Mouse (Mus musculus) forebrain, postnatal 0 days (tissue): ENCODE data around the gene Hoxa4. TPM values are rescaled to one million over a fixed set of nuclear protein-coding genes. Genes with fewer than 3 reads are reported as not detected.

Experiments used
- ATAC-seq: fragments of 200-750 bp; cut with Nextera tagmentation; 2 replicates; pipeline ENCODE4 v1.8.0; 2017; ENCODE audit warnings: mild to moderate bottlenecking, moderate library complexity
- DNase-seq: peaks from one replicate; pipeline ENCODE4 v3.0.0-alpha.2; 2015
- H3K27ac ChIP-seq: fragments of 300-500 bp; sonication (generic); 2 replicates; pipeline ENCODE4 v1.5.1; 2014; ENCODE audit warnings: low read depth, mild to moderate bottlenecking, antibody characterized with exemption, low read length, moderate library complexity, mixed read lengths
- H3K27me3 ChIP-seq: fragments of 300-500 bp; sonication (generic); 2 replicates; pipeline ENCODE4 v1.6.1; 2014; ENCODE audit warnings: mild to moderate bottlenecking, low read length, mixed read lengths; ENCODE audit not compliant: insufficient read depth
- H3K36me3 ChIP-seq: fragments of 300-500 bp; sonication (generic); 2 replicates; pipeline ENCODE4 v1.6.1; 2014; ENCODE audit warnings: mild to moderate bottlenecking, moderate library complexity; ENCODE audit not compliant: insufficient read depth
- H3K4me1 ChIP-seq: fragments of 300-500 bp; sonication (generic); 2 replicates; pipeline ENCODE4 v1.6.1; 2014; ENCODE audit warnings: antibody characterized with exemption; ENCODE audit not compliant: insufficient read depth
- H3K4me2 ChIP-seq: fragments of 300-500 bp; sonication (generic); 2 replicates; pipeline ENCODE4 v1.6.1; 2014; ENCODE audit warnings: low read depth, mild to moderate bottlenecking, moderate library complexity
- H3K4me3 ChIP-seq: fragments of 300-500 bp; sonication (generic); 2 replicates; pipeline ENCODE4 v1.5.1; 2014; ENCODE audit warnings: low read depth, low read length, mixed read lengths
- H3K9ac ChIP-seq: fragments of 300-500 bp; sonication (generic); 2 replicates; pipeline ENCODE4 v1.6.1; 2014; ENCODE audit warnings: mild to moderate bottlenecking
- H3K9me3 ChIP-seq: fragments of 300-500 bp; sonication (generic); 2 replicates; pipeline ENCODE4 v1.6.1; 2016; ENCODE audit warnings: low read length
- CTCF ChIP-seq: sonication (generic); IDR thresholded peaks from 2 replicates; pipeline ENCODE4 v1.5.1; 2016; ENCODE audit warnings: antibody characterized with exemption, control low read depth, low read depth
- WGBS: fragments of 180-500 bp; shearing (Covaris S2); extraction: QIAGEN DNeasy Blood & Tissue Kit; methylation state at CpG from one replicate; pipeline ENCODE4 v1.1.7; 2014; 5-methylcytosine and 5-hydroxymethylcytosine counted together
- polyA plus RNA-seq: library from polyadenylated mRNA; unstranded; fragments of >200 nt; fragmentation: Nextera tagmentation; extraction: Ambion mirVana; gene quantifications from 2 replicates; pipeline ENCODE4 v1.2.1, GENCODE M21; 2015
- total RNA-seq: library from RNA; depleted of rRNA; stranded (reverse); fragments of >200 nt; gene quantifications from 2 replicates; pipeline ENCODE4 v1.2.3, GENCODE M21; 2014

Gene Hoxa4
- total and polyA plus RNA-seq, 2 experiments from 2014 or later = not detected

DNA sequence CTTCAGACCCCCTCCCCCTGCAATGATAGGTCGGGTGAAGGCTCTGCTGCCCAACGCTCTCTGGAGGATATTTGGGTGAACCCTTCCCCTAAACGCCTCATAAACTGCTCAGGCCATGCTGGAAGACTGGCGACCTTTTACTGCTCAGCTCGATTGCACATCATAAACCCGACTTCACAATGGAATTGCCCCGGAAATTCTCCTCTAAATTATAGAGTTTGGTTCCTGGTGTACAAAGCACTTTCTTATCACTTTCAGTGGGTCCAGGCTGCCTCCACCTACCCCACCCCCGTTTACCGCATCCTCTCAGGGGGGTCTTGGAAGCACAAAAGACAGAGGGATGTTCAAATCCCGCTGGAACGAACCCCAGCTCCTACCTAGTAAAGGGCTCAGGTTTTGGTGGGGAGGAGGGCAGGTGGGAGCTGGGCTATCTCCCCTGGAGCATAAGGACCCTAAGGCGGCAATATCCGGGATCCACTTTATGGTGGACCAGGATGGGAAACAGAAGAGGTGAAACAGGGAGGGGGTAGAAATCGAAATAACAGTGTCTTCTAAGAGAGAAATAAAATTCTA is 27.2 kb upstream of the Hoxa4 start:
- Histone ChIP-seq H3K36me3 (no peaks in the 10 kb centered on the region), H3K4me3 (no peak overlapping the region), H3K27me3 (peaks cover 99% of the 10 kb centered on the region), H3K27ac (no peak overlapping the region), H3K9ac (no peak overlapping the region), H3K9me3 (no peaks in the 10 kb centered on the region), H3K4me2 (no peak overlapping the region), H3K4me1 (peaks cover 4% of the 10 kb centered on the region; the same call in 1 of the 2 replicates)
- no peak for ATAC-seq
- no peak for DNase-seq
- 5% methylated on average over 14 of the region's 14 CpGs for WGBS
- no peak for TF ChIP-seq CTCF

DNA sequence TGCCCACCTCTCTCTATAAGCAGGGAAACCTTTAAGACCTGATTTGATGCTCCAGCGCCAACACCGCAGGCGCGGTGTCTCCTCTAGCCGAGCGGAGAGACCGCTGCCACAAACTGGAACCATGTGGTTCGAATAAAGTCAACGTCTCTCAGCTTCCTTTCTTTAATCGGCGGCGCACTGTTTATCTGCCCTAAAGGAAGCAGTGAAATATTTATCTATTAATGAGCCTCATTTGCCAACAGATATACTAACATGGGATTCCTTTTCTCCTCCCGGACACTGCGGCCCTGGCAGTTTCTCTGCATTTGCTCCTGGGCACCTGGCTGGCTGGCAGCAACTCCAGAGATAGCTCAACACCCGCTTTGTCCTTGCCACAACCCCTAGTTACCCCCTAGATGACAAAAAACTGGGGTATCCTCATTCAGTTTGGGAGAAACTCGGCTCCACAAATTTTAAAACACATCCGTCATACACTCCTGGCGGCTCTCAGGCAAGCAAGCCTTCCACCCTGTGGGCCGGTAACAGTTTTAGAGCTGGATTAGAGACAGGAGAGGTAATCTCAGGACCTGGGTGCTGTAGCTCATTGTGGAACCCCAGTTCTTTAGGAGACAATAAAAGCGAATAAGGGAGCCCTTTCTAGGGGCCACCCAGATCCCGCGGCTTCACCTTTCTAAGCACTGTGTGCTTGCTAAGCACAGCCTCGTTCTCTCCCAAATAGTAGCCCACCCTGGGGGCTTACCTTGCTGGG is 26.5 kb upstream of the Hoxa4 start:
- Histone ChIP-seq H3K27me3 (peaks cover 99% of the 10 kb centered on the region), H3K9ac (no peak overlapping the region), H3K4me1 (peaks cover 4% of the 10 kb centered on the region; the same call in 1 of the 2 replicates), H3K9me3 (no peaks in the 10 kb centered on the region), H3K36me3 (no peaks in the 10 kb centered on the region), H3K4me3 (no peak overlapping the region), H3K27ac (no peak overlapping the region), H3K4me2 (no peak overlapping the region)
- DNase-seq (no peak), ATAC-seq (no peak)
- 5% methylated on average over 23 of the region's 23 CpGs for WGBS
- no peak for TF ChIP-seq CTCF

DNA sequence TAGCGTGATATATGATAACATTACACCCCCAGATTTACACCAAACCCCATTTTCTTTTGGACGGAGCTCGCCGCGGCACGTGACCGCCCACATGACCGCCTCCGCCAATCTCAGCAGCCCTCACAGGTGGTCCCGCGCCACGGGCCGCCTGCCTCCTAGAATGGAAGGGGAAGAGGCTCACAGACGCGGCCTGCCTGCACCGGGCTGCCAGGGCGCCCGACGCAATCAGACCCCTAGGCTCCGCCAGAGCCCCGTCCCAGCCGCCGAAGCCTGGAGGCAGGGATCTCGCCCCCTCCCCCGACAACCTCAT is 25.9 kb upstream of the Hoxa4 start:
- H3K4me2 ChIP-seq = peak overlapping the region; percentile 9; the same call in 1 of the 2 replicates
- TF ChIP-seq CTCF = no peak
- H3K9me3 ChIP-seq = no peaks in the 10 kb centered on the region
- no peak overlapping the region for H3K9ac ChIP-seq
- H3K4me1 ChIP-seq = peaks cover 4% of the 10 kb centered on the region; the same call in 1 of the 2 replicates
- H3K27ac ChIP-seq = no peak overlapping the region
- WGBS = under 1% methylated on average over 25 of the region's 25 CpGs
- H3K27me3 ChIP-seq = peaks cover 98% of the 10 kb centered on the region
- H3K4me3 ChIP-seq = peak overlapping the region; percentile 12; the same call in 1 of the 2 replicates
- ATAC-seq = no peak
- no peaks in the 10 kb centered on the region for H3K36me3 ChIP-seq
- DNase-seq = no peak

DNA sequence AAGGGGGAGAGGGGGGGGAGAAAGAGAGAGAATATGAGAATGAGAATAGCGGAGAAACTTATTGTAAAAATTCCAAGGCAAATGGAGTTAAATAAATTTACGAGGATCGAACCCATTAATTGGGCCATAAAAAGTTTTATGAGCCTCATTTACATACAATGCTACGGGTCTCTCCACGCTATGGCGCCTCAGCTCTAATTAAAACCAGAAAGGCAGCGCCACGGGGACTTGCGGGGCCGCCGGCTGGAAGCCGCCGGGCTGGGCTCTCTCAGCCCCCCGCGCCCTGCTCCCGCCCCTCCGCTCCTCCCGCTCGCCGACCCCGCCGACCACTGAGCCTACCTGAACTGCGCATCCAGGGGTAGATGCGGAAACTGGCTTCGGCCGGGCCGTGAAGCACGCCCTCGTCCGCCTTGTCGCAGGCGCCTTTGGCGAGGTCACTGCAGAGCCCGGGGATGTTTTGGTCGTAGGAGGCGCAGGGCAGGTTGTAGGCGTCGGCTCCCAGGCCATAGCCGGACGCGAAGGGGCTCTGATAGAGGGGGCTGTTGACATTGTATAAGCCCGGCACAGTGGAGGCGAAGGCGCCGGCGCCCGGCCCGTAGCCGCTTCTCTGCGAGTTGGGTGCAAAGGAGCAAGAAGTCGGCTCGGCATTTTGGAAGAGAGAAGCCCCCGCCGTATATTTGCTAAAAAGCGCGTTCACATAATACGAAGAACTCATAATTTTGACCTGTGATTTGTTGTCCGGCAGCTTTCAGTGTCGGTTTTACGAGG is 25.3 kb upstream of the Hoxa4 start:
- no peaks in the 10 kb centered on the region for H3K36me3 ChIP-seq
- H3K4me3 ChIP-seq = peak overlapping the region; percentile 12; the same call in 1 of the 2 replicates
- H3K27ac ChIP-seq = no peak overlapping the region
- DNase-seq (no peak), ATAC-seq (no peak)
- H3K9me3 ChIP-seq = no peaks in the 10 kb centered on the region
- no peak overlapping the region for H3K9ac ChIP-seq
- no peak for TF ChIP-seq CTCF
- H3K27me3 ChIP-seq = peaks cover 98% of the 10 kb centered on the region
- peaks cover 4% of the 10 kb centered on the region; the same call in 1 of the 2 replicates for H3K4me1 ChIP-seq
- WGBS = 3% methylated on average over 60 of the region's 60 CpGs
- H3K4me2 ChIP-seq = peak overlapping the region; percentile 9; the same call in 1 of the 2 replicates

DNA sequence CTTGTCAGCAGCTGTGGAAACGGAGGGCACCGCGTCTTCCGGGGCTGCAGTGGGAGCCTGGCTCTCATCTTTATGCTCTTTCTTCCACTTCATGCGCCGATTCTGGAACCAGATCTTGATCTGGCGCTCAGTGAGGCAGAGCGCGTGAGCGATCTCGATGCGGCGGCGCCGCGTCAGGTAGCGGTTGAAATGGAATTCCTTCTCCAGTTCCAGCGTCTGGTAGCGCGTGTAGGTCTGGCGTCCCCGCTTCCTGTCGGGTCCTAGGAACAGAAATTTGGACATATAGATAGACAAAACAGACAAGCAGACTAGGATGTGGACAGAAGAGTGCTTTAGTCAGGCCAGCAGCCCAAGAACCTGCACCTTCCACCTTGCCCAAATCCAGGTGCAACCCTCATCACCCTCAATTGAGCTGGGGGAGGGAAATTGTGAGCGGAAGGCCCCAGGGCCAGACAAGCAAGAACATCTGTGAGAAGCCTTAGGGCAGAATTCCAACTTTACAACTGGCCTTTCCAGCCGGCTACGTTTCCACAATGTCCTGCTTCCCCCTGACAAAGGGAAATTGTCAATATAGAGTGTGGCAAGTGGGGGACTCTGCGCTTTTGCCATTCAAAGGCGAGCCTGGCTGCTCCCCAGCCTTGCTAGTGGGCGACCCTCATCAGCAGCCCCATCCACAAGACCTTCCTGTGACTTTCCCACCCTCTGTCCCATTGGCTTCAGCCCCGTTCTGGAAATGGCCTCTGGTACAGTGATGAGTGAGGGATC is 24.4 kb upstream of the Hoxa4 start:
- Histone ChIP-seq H3K36me3 (no peaks in the 10 kb centered on the region), H3K4me1 (peaks cover 4% of the 10 kb centered on the region; the same call in 1 of the 2 replicates), H3K9ac (no peak overlapping the region), H3K4me2 (no peak overlapping the region), H3K4me3 (no peak overlapping the region), H3K27me3 (peaks cover 98% of the 10 kb centered on the region), H3K27ac (no peak overlapping the region), H3K9me3 (no peaks in the 10 kb centered on the region)
- ATAC-seq (no peak), DNase-seq (no peak)
- WGBS = 2% methylated on average over 30 of the region's 30 CpGs
- no peak for TF ChIP-seq CTCF

DNA sequence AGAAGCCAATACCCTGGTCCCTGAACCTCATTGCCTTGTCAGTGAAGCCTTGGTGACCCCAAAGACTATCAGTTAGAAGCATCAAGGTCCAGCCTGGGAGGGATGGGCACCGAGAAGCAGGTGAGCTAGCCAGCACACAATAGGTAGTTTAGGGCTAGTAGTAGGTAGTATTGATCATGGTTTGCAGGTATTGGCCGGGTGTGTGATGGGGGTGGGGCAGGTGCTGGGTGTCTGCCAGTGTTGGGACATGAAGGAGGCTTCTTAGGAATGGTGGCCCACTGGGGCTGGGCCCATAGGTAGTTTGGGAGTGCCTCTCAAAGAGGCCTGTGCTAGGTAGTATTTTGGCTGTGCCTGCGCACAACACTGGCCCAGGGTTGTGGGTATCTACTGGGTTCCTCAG is 23.5 kb upstream of the Hoxa4 start:
- 9% methylated on average over 3 of the region's 3 CpGs for WGBS
- TF ChIP-seq CTCF = no peak

More for the DNA sequence above, 23.5 kb upstream of the Hoxa4 start:
- no peaks in the 10 kb centered on the region for H3K9me3 ChIP-seq
- H3K27me3 ChIP-seq = peaks cover 97% of the 10 kb centered on the region
- H3K27ac ChIP-seq = no peak overlapping the region
- H3K4me1 ChIP-seq = peaks cover 4% of the 10 kb centered on the region; the same call in 1 of the 2 replicates
- DNase-seq (no peak), ATAC-seq (no peak)
- no peak overlapping the region for H3K9ac ChIP-seq
- no peak overlapping the region for H3K4me2 ChIP-seq
- no peak overlapping the region for H3K4me3 ChIP-seq
- H3K36me3 ChIP-seq = no peaks in the 10 kb centered on the region
